Mouse (Mus musculus) brain, embryonic 14.5 days (tissue): Measurements from ENCODE around the gene Gm10647.

Experiments used
- CTCF ChIP-seq: fragments of 200-500 bp; IDR thresholded peaks from 2 replicates; pipeline ENCODE4 v1.5.1; 2012; ENCODE audit warnings: inconsistent platforms, mild to moderate bottlenecking, moderate library complexity, borderline replicate concordance; ENCODE audit not compliant: insufficient read depth, insufficient read length; ENCODE audit errors: extremely low read depth
- POLR2A ChIP-seq: fragments of 200-500 bp; IDR thresholded peaks from 2 replicates; pipeline ENCODE4 v1.6.1; 2012; ENCODE audit warnings: mild to moderate bottlenecking, inconsistent platforms, borderline replicate concordance; ENCODE audit not compliant: poor library complexity, insufficient read depth, insufficient read length, severe bottlenecking; ENCODE audit errors: extremely low read depth

- TF ChIP-seq CTCF (no peak), POLR2A (no peak; the same call in 1 of the 2 replicates)
Observed at GRCm38 (mm10) chr9:66795464-66796324, 1.1 kb upstream of the Gm10647 start, which contains the start of gene Aph1b.
